Mouse (Mus musculus) kidney, adult 2 months (tissue): ENCODE measurements around the gene Phf14.

Experiments used
- CTCF ChIP-seq: fragments of 200-500 bp; conservative IDR thresholded peaks from 2 replicates; pipeline ENCODE4 v1.5.1; 2011; ENCODE audit warnings: low read depth, mild to moderate bottlenecking, control low read depth, low read length, moderate library complexity, mixed read lengths; ENCODE audit not compliant: insufficient read depth, insufficient read length
- POLR2A ChIP-seq: fragments of 200-500 bp; IDR thresholded peaks from one replicate; pipeline ENCODE4 v1.6.1; 2011; ENCODE audit warnings: low read depth, low read length, control low read depth

DNA sequence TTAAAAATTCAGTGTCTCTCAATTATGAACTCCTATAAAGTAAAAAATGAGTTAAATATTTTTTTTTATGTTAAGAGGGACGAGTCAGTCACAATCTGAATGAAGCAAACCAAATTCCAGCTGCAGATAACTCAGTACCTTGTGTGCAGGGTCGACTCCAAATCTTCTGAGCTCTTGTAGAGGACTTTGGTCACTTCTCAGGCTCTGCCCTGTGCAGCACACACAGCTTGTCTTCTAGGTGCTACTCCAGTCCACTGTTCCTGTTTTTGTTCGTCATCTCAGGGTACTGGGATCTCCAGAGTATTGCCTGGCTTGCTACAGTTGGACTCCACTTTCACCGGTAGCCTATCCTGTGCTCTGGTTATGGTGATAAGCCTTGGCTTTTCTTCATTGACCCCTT lies 113.1 kb downstream of the Phf14 start:
- no peak for TF ChIP-seq POLR2A
- TF ChIP-seq CTCF: no peak
